In genomic region chr4:107223225-107224204, GRCm38 (mm10) we compare ENCODE assay signal across 10 mouse cellular contexts. TPM values are rescaled to one million over a fixed set of nuclear protein-coding genes. Genes with fewer than 3 reads are reported as not detected.
DNase-seq lines count a peak whose midpoint lies in the region; ATAC-seq lines count a peak whose summit lies in the region.
"Had no signal": no experiment of that assay in that cellular context is flagged by ENCODE, and none has a peak within 500 bp of the region (broad histone marks: within the 10 kb centered on the region; RNA-seq: fewer than 3 reads in every experiment).

No protein-coding gene starts in this region.

- no peaks in the 10 kb centered on the region for H3K36me3 ChIP-seq in embryonic facial prominence, embryonic 14.5 days (ENCODE audit: control insufficient read depth, insufficient read depth, low read length)
- H3K36me3 ChIP-seq in embryonic facial prominence, embryonic 10.5 days (replicated peaks), result no peaks in the 10 kb centered on the region
- H3K36me3 ChIP-seq: embryonic facial prominence, embryonic 13.5 days had no signal

- no peaks in the 10 kb centered on the region for H3K4me1 ChIP-seq in embryonic facial prominence, embryonic 14.5 days (ENCODE audit: control insufficient read depth, insufficient read depth, low read length)
- H3K4me1 ChIP-seq in embryonic facial prominence, embryonic 10.5 days, result peaks cover 3% of the 10 kb centered on the region; the same call in 1 of the 2 replicates
- H3K4me1 ChIP-seq: embryonic facial prominence, embryonic 13.5 days had no signal

- peak; percentile 44; the same call in 1 of the 2 replicates for ATAC-seq in embryonic facial prominence, embryonic 14.5 days (ENCODE audit: low read depth)

- H3K27ac ChIP-seq in embryonic facial prominence, embryonic 14.5 days (replicated peaks; ENCODE audit: low read depth, low read length), result no peak overlapping the region
- no peak overlapping the region for H3K27ac ChIP-seq in embryonic facial prominence, embryonic 10.5 days (replicated peaks)
- H3K27ac ChIP-seq: embryonic facial prominence, embryonic 13.5 days had no signal

- DNase-seq in embryonic facial prominence, embryonic 14.5 days (ENCODE audit: low spot score), result peak; percentile 29
- DNase-seq in embryonic facial prominence, embryonic 10.5 days (ENCODE audit: low spot score), result no peak
- peak; percentile 10 to 13 for DNase-seq in spleen, postnatal 36 days (ENCODE audit: low spot score in 2 of 2)
- no peak for DNase-seq in spleen, postnatal 14 days (ENCODE audit: low spot score in 2 of 2)
- peak; percentile 34 to 45 for DNase-seq in gastrocnemius, postnatal 4 days (ENCODE audit: low spot score in 2 of 2)
- DNase-seq in layer of hippocampus, postnatal 14 days (ENCODE audit: low spot score in 2 of 2), result peak; percentile 22 to 32
- peak; percentile 39 for DNase-seq in skeletal muscle tissue, adult 2 months (ENCODE audit: low read depth, low spot score)
- no peak for DNase-seq in thymus, adult 18-20 months

- no peaks in the 10 kb centered on the region for H3K9me3 ChIP-seq in embryonic facial prominence, embryonic 14.5 days (ENCODE audit: control insufficient read depth, low read length)
- H3K9me3 ChIP-seq in embryonic facial prominence, embryonic 10.5 days, result no peaks in the 10 kb centered on the region
- H3K9me3 ChIP-seq: embryonic facial prominence, embryonic 13.5 days; megakaryocyte, embryonic 14.5 days had no signal

- no peak overlapping the region for H3K9ac ChIP-seq in embryonic facial prominence, embryonic 14.5 days (ENCODE audit: low read depth, low read length)
- H3K9ac ChIP-seq: embryonic facial prominence, embryonic 13.5 days had no signal

- no peaks in the 10 kb centered on the region for H3K27me3 ChIP-seq in embryonic facial prominence, embryonic 14.5 days (replicated peaks; ENCODE audit: control insufficient read depth, insufficient read depth, low read length)
- no peaks in the 10 kb centered on the region for H3K27me3 ChIP-seq in embryonic facial prominence, embryonic 10.5 days (replicated peaks; ENCODE audit: low read depth, poor library complexity, severe bottlenecking)
- H3K27me3 ChIP-seq: embryonic facial prominence, embryonic 13.5 days had no signal

- 73% methylated on average over 11 of the region's 11 CpGs for WGBS in embryonic facial prominence, embryonic 14.5 days
- WGBS in embryonic facial prominence, embryonic 10.5 days, result 88% methylated on average over 11 of the region's 11 CpGs

- no peak overlapping the region for H3K4me2 ChIP-seq in embryonic facial prominence, embryonic 14.5 days (ENCODE audit: low read depth, low read length)
- H3K4me2 ChIP-seq: embryonic facial prominence, embryonic 13.5 days had no signal

- no peak overlapping the region for H3K4me3 ChIP-seq in embryonic facial prominence, embryonic 14.5 days (ENCODE audit: low read depth, low read length)
- no peak overlapping the region for H3K4me3 ChIP-seq in embryonic facial prominence, embryonic 10.5 days
- H3K4me3 ChIP-seq: embryonic facial prominence, embryonic 13.5 days; megakaryocyte, embryonic 14.5 days had no signal

RNA-seq across cellular contexts. Expression of gene Ldlrad1, which starts 14.5 kb away (rescaled TPM):
- 0.18 TPM in 1 of 2 replicates, not detected in the other for polyA plus RNA-seq in embryonic facial prominence, embryonic 14.5 days (2014; fragmentation: Nextera tagmentation; extraction: Ambion mirVana)
- polyA plus RNA-seq in embryonic facial prominence, embryonic 10.5 days (2016; fragmentation: Nextera tagmentation; extraction: Ambion mirVana), result not detected in 2 replicates
- under 1 TPM in 1 of 2 experiments, not detected in 1; 0.34 TPM for total RNA-seq in gastrocnemius, postnatal 4 days (2021)
- under 1 TPM in 1 of 2 experiments, not detected in 1; 0.41 TPM for total RNA-seq in layer of hippocampus, postnatal 14 days (2021)
- polyA plus RNA-seq: embryonic facial prominence, embryonic 13.5 days had no signal

RNA-seq across cellular contexts. Expression of gene Lrrc42, which starts 29.8 kb away (rescaled TPM):
- polyA plus RNA-seq in embryonic facial prominence, embryonic 14.5 days (2014; fragmentation: Nextera tagmentation; extraction: Ambion mirVana), result 75.2 and 77.6 TPM in 2 replicates
- 80.0 and 83.3 TPM in 2 replicates for polyA plus RNA-seq in embryonic facial prominence, embryonic 10.5 days (2016; fragmentation: Nextera tagmentation; extraction: Ambion mirVana)
- 10 to 100 TPM; 25.2 to 26.5 TPM for total RNA-seq in gastrocnemius, postnatal 4 days (2021)
- total RNA-seq in layer of hippocampus, postnatal 14 days (2021), result 10 to 100 TPM; 38.5 to 42.3 TPM

RNA-seq across cellular contexts. Expression of gene Hspb11, which starts 29.9 kb away (rescaled TPM):
- 43.1 and 50.6 TPM in 2 replicates for polyA plus RNA-seq in embryonic facial prominence, embryonic 14.5 days (2014; fragmentation: Nextera tagmentation; extraction: Ambion mirVana)
- polyA plus RNA-seq in embryonic facial prominence, embryonic 10.5 days (2016; fragmentation: Nextera tagmentation; extraction: Ambion mirVana), result 22.2 and 24.6 TPM in 2 replicates
- total RNA-seq in gastrocnemius, postnatal 4 days (2021), result 10 to 100 TPM; 27.3 to 28.9 TPM
- total RNA-seq in layer of hippocampus, postnatal 14 days (2021), result 10 to 100 TPM; 19.3 to 21.3 TPM

RNA-seq across cellular contexts. Expression of gene Tceanc2, which starts 44.6 kb away (rescaled TPM):
- polyA plus RNA-seq in embryonic facial prominence, embryonic 14.5 days (2014; fragmentation: Nextera tagmentation; extraction: Ambion mirVana), result 36.8 and 41.4 TPM in 2 replicates
- 20.7 and 42.7 TPM in 2 replicates for polyA plus RNA-seq in embryonic facial prominence, embryonic 10.5 days (2016; fragmentation: Nextera tagmentation; extraction: Ambion mirVana)
- total RNA-seq in gastrocnemius, postnatal 4 days (2021), result 10 to 100 TPM; 17.8 to 21.4 TPM
- total RNA-seq in layer of hippocampus, postnatal 14 days (2021), result 10 to 100 TPM; 19.6 to 21.1 TPM

RNA-seq across cellular contexts. Expression of gene Tmem59, which starts 45.3 kb away (rescaled TPM):
- polyA plus RNA-seq in embryonic facial prominence, embryonic 14.5 days (2014; fragmentation: Nextera tagmentation; extraction: Ambion mirVana), result 464 and 480 TPM in 2 replicates
- 266 and 281 TPM in 2 replicates for polyA plus RNA-seq in embryonic facial prominence, embryonic 10.5 days (2016; fragmentation: Nextera tagmentation; extraction: Ambion mirVana)
- 100 to 1,000 TPM; 142 to 149 TPM for total RNA-seq in gastrocnemius, postnatal 4 days (2021)
- 100 to 1,000 TPM; 187 to 193 TPM for total RNA-seq in layer of hippocampus, postnatal 14 days (2021)

Comparison
In these comparisons a context has a peak if more than half of its experiments do, and no peak if none do; other contexts are left out.
1. DNase-seq: peak in embryonic facial prominence, embryonic 14.5 days (single experiment), spleen, postnatal 36 days (2 of 2), gastrocnemius, postnatal 4 days (2 of 2), layer of hippocampus, postnatal 14 days (2 of 2) and skeletal muscle tissue, adult 2 months (single experiment); none in embryonic facial prominence, embryonic 10.5 days (single experiment), spleen, postnatal 14 days (0 of 2) and thymus, adult 18-20 months (0 of 2).